Mouse (Mus musculus): ENCODE measurements around the gene Rnase10. TPM values are rescaled to one million over a fixed set of nuclear protein-coding genes. Genes with fewer than 3 reads are reported as not detected.
"Not testable (repeated sequence)": the region's sequence is repeated elsewhere in the genome, so short reads cannot be mapped to it uniquely, and the experiment has no call there.

Rnase10 gene
- polyA plus RNA-seq, 1 experiment from 2014 or later, result 0.07 TPM

DNA sequence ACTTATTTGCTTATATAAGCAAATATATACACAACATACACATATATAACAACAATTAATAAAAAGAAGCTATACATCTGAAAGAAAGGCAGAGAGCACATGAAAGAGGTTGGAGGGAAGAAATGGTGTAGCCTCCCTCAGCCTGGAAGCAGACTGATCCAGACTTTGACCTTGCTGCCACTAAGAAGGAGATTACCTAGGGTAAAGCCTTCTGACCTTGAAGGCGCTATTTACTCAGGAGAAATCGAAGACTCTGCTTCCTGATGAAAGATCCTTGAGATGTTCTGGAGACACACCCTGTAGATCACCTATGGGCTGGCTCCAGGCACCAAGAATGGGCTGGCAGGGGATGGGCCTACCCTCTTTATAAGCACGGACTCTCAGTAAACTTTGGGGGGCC is 7.2 kb downstream of the Rnase10 start:
- not testable (repeated sequence) for H3K4me1 ChIP-seq (replicated peaks); H3K27ac ChIP-seq (replicated peaks); H3K27me3 ChIP-seq; H3K9me3 ChIP-seq (replicated peaks); H3K9ac ChIP-seq; ATAC-seq (ENCODE audit: insufficient read depth); H3K4me3 ChIP-seq (replicated peaks); H3K36me3 ChIP-seq (replicated peaks); H3K4me2 ChIP-seq
- 56% methylated on average over 3 of the region's 3 CpGs for WGBS (ENCODE audit: insufficient replicate concordance)

DNA sequence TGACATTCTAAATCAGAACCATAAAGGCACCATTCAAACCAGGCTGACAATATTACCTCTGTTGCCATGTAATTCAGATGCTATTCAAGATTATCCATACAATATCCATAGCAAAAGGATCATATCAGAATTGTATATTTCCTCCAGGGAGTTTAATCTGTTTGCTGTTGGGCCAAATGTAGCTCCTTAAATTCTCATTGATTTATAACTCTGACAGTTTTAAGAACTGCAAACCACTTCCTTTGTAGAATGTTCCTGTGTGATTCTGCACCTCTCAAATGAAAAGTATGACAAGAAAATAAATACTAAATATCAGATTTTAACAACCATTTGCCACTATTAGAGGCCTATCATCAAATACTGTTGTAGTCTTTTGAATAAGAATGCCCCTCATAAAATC is 8.2 kb downstream of the Rnase10 start:
- H3K9ac ChIP-seq, result no peak overlapping the region
- H3K9me3 ChIP-seq (replicated peaks), result no peaks in the 10 kb centered on the region
- H3K27ac ChIP-seq (replicated peaks), result no peak overlapping the region
- no peak overlapping the region for H3K4me3 ChIP-seq (replicated peaks)
- no peak for ATAC-seq (ENCODE audit: insufficient read depth)
- no peaks in the 10 kb centered on the region for H3K36me3 ChIP-seq (replicated peaks)
- H3K4me2 ChIP-seq, result no peak overlapping the region
- H3K27me3 ChIP-seq, result no peaks in the 10 kb centered on the region
- H3K4me1 ChIP-seq (replicated peaks), result no peaks in the 10 kb centered on the region

DNA sequence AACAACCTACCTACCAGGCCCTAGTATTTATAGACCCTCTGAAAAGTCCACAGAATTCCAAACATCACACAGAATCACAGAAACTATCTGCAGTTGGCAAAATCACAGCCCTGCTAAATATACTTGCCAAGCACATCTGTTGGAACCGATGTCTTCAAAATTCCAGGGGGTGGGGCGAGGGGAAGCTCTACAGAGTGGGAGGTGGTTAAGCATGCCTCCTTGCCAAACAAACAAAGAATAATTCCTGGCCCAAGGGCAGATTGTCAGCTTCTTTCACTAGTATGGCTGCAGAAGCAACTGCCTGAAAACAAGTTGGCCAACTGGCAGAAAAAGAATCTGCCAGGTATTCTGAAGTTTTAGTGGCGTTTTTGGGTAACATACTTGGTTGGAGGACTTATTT is 9.7 kb downstream of the Rnase10 start:
- H3K9ac ChIP-seq, result no peak overlapping the region
- ATAC-seq (ENCODE audit: insufficient read depth), result no peak
- H3K4me2 ChIP-seq, result no peak overlapping the region

DNA sequence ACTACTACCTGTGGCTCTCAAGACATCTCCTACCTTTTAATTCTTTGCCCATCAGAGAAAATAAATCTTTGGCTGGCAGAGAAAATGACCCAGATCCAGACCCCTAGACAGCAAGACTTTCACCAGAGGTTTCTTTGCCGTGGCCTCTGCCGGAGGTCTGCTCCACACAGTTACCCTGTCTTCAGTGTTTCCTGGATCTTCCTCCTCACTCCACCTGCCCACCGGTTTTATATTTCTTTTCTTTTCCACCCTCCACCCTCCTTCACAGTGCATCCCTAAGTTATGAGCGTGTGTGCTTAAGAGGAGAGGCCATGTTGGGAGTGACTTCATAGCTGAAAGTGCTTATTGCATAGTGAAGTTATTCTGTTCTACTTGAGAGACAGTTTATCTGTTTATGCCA is 15.9 kb downstream of the Rnase10 start:
- no peaks in the 10 kb centered on the region for H3K36me3 ChIP-seq (replicated peaks)
- H3K4me2 ChIP-seq, result no peak overlapping the region
- H3K4me1 ChIP-seq (replicated peaks), result no peaks in the 10 kb centered on the region
- no peak overlapping the region for H3K4me3 ChIP-seq (replicated peaks)
- H3K27me3 ChIP-seq, result no peaks in the 10 kb centered on the region
- H3K27ac ChIP-seq (replicated peaks), result no peak overlapping the region
- no peak overlapping the region for H3K9ac ChIP-seq
- no peaks in the 10 kb centered on the region for H3K9me3 ChIP-seq (replicated peaks)
- ATAC-seq (ENCODE audit: insufficient read depth), result no peak
- whole genome bisulfite sequencing (ENCODE audit: insufficient replicate concordance), result 68% methylated on average over 4 of the region's 4 CpGs

More for the DNA sequence above, 9.7 kb downstream of the Rnase10 start:
- whole genome bisulfite sequencing (ENCODE audit: insufficient replicate concordance), result 59% methylated on average over 3 of the region's 3 CpGs
- H3K27me3 ChIP-seq, result no peaks in the 10 kb centered on the region
- no peaks in the 10 kb centered on the region for H3K9me3 ChIP-seq (replicated peaks)
- no peaks in the 10 kb centered on the region for H3K36me3 ChIP-seq (replicated peaks)
- no peak overlapping the region for H3K4me3 ChIP-seq (replicated peaks)
- H3K27ac ChIP-seq (replicated peaks), result no peak overlapping the region
- no peaks in the 10 kb centered on the region for H3K4me1 ChIP-seq (replicated peaks)

DNA sequence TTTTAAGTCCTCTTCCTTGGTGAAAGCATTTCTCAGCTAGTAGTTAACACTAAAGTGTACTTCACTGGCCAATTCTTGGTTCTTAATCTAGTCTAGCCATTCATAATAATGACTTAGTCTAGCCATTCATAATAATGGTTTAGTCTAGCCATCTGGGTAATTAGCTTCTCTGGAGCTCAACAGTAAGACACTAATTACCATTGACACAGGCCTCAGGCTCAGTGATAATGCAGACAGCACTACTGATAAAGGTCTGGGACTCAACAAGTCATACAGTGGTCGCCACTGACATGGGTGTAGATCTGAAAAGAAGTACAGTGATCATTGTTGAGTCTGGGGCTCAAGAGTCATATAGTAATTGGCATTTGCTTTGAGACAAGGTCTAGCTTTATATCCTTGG is 17.3 kb downstream of the Rnase10 start:
- ATAC-seq (ENCODE audit: insufficient read depth), result no peak
- WGBS (ENCODE audit: insufficient replicate concordance), result 26% methylated on average over 1 of the region's 1 CpGs
- Histone ChIP-seq H3K9me3 (replicated peaks) (no peaks in the 10 kb centered on the region), H3K4me2 (no peak overlapping the region), H3K4me1 (replicated peaks) (no peaks in the 10 kb centered on the region), H3K9ac (no peak overlapping the region), H3K27ac (replicated peaks) (no peak overlapping the region), H3K27me3 (no peaks in the 10 kb centered on the region), H3K36me3 (replicated peaks) (no peaks in the 10 kb centered on the region), H3K4me3 (replicated peaks) (no peak overlapping the region)

DNA sequence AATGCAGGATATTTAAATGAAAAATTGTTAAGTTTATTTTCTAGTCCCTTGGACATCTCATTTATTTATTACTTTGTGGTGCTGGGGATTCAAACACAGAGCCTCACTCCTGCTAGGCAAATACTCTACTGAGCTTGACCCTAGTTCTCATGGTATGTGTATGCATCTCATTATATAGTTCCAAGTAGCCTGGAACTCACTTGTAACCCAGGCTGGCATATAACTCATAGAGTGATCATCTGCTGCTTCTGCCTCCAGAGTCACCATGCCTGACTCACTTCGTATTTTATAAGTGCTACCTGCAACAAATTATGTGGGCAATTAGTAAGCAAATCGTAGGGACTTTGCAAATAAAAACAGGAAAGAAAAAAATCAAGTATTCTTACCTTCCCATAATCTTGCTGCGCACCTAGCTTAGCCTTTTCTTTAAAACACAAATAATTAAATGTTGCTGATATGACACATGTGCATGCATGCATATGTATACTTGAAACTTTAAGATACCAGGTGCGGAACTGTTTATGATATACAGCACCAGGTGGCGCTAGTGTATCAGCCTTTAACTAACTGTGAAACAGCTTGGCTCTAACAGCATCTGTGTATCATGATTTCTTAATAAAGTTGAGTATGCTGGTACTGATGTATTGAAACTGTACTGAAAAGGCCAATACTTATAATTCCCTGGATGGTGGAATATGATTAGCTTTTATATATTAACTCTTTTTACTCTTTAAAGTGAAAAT is 19.0 kb downstream of the Rnase10 start:
- Histone ChIP-seq H3K9ac (no peak overlapping the region), H3K4me2 (no peak overlapping the region), H3K4me3 (replicated peaks) (no peak overlapping the region), H3K9me3 (replicated peaks) (no peaks in the 10 kb centered on the region), H3K36me3 (replicated peaks) (no peaks in the 10 kb centered on the region), H3K27me3 (no peaks in the 10 kb centered on the region), H3K4me1 (replicated peaks) (no peaks in the 10 kb centered on the region), H3K27ac (replicated peaks) (no peak overlapping the region)
- WGBS (ENCODE audit: insufficient replicate concordance), result 27% methylated on average over 5 of the region's 5 CpGs
- no peak for ATAC-seq (ENCODE audit: insufficient read depth)

DNA sequence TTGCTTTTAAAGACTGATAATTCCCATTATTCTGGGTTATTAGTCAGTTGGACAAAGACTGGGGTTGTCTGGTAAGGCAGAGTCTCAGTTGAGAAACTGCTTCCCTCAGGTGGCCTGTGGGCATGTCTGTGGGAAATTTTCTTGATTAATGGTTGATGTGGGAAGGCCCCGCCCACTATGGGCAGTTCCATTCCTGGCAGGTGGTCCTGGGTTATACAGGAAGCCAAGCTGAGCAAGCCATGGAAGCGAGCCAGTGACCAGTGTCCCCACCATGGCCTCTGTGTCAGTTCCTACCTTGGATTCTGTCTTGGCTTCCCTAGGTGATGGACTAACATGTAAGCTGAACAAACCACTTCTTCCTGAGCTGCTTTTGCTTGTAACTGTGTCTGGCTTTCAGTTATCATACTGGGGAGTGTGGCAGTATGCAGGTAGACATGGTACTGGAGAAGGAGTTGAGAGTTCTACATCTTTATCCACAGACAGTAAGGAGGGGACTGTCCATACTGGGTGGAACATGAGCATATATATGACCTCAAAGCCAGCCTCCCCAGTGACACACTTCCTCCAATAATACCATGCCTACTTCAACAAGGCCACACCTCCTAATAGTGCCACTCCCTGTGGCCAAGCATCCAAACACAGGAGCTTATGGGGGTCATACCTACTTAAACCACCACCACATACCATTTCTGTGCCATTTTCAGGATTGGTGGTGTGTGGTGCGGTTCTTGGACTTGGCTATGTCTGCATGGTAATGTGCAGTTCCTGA is 20.0 kb downstream of the Rnase10 start:
- Histone ChIP-seq H3K4me2 (no peak overlapping the region), H3K9me3 (replicated peaks) (no peaks in the 10 kb centered on the region), H3K27me3 (no peaks in the 10 kb centered on the region), H3K27ac (replicated peaks) (no peak overlapping the region), H3K36me3 (replicated peaks) (no peaks in the 10 kb centered on the region), H3K4me1 (replicated peaks) (no peaks in the 10 kb centered on the region), H3K4me3 (replicated peaks) (no peak overlapping the region), H3K9ac (no peak overlapping the region)
- WGBS (ENCODE audit: insufficient replicate concordance), result 52% methylated on average over 3 of the region's 3 CpGs
- ATAC-seq (ENCODE audit: insufficient read depth), result no peak

DNA sequence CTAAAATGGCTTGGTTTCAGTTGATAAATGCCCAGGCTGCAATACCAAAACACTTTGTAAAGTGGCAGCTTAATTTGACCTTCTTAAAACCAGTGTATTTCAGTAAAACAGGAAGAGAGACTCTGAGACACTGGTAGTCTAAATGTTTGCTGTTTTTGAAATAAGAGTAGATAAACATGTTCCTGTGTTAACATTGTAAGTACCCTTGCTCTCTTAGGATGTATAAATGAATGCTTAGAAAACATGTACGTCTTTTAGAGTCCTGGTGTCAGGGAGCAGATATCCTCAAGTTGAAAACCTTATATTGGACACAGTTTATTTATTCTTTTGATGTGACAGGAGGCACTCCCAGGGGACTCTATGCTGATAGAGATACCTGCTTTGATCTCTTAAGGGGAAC is 27.7 kb downstream of the Rnase10 start:
- 51% methylated on average over 1 of the region's 1 CpGs for WGBS (ENCODE audit: insufficient replicate concordance)
- Histone ChIP-seq H3K36me3 (replicated peaks) (no peaks in the 10 kb centered on the region), H3K4me2 (no peak overlapping the region), H3K4me3 (replicated peaks) (no peak overlapping the region), H3K4me1 (replicated peaks) (no peaks in the 10 kb centered on the region), H3K9me3 (replicated peaks) (no peaks in the 10 kb centered on the region), H3K27ac (replicated peaks) (no peak overlapping the region), H3K27me3 (no peaks in the 10 kb centered on the region), H3K9ac (no peak overlapping the region)
- ATAC-seq (ENCODE audit: insufficient read depth), result no peak

DNA sequence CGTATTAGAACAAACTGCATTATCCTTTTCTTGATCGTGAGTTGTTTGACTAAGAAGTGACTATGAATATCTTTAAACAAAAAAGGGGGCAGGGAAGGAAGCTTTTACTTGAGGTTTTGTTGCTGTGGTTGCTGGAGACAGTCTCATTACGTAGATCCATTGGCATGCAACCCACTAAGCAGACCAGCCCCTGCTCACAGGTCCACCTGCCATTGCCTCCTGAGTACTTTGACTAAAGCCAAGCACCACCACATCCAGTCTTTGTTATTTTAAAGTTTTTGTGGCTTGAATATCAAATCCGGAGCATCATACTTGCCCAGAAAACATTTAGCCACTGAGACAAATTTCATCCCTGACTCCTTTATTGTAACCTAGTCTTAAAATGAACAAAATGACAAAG is 28.7 kb downstream of the Rnase10 start:
- no peak overlapping the region for H3K9ac ChIP-seq
- H3K36me3 ChIP-seq (replicated peaks), result no peaks in the 10 kb centered on the region
- no peaks in the 10 kb centered on the region for H3K27me3 ChIP-seq
- no peaks in the 10 kb centered on the region for H3K9me3 ChIP-seq (replicated peaks)
- H3K4me3 ChIP-seq (replicated peaks), result no peak overlapping the region
- no peaks in the 10 kb centered on the region for H3K4me1 ChIP-seq (replicated peaks)
- no peak for ATAC-seq (ENCODE audit: insufficient read depth)
- WGBS (ENCODE audit: insufficient replicate concordance), result 62% methylated on average over 4 of the region's 4 CpGs
- no peak overlapping the region for H3K27ac ChIP-seq (replicated peaks)
- H3K4me2 ChIP-seq, result no peak overlapping the region

DNA sequence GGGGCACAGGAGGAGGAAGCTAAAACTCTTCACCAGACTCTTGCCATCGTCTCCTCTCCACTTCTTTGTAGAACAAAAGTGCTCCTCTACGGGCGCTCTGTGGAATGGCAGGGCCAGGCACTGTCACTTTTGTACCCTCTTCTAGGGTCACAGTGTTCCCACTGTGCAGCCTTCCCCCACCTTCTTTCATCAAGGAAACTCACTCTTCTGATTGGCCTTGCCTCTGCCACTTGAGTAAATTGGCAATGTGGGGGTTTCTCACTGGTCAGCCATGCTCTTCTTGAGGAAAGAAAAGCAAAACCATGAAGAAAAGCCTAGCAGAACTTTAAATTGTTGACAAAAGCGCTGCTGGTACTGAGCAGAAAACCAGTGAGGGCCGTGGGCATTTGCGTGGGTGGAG is 34.2 kb downstream of the Rnase10 start, which contains the start of gene Rnase9:
Rnase9 (minus strand) TSS at position 101 of the 400 bp plus-strand sequence.
- Histone ChIP-seq H3K36me3 (replicated peaks) (no peaks in the 10 kb centered on the region), H3K4me2 (no peak within 1 kb of the TSS), H3K4me3 (replicated peaks) (no peak within 1 kb of the TSS), H3K4me1 (replicated peaks) (no peaks in the 10 kb centered on the region), H3K27me3 (no peaks in the 10 kb centered on the region), H3K27ac (replicated peaks) (no peak within 1 kb of the TSS), H3K9me3 (replicated peaks) (no peaks in the 10 kb centered on the region), H3K9ac (no peak within 1 kb of the TSS)
- 68% methylated on average over 6 of the region's 6 CpGs for WGBS (ENCODE audit: insufficient replicate concordance)
- ATAC-seq (ENCODE audit: insufficient read depth), result no peak

DNA sequence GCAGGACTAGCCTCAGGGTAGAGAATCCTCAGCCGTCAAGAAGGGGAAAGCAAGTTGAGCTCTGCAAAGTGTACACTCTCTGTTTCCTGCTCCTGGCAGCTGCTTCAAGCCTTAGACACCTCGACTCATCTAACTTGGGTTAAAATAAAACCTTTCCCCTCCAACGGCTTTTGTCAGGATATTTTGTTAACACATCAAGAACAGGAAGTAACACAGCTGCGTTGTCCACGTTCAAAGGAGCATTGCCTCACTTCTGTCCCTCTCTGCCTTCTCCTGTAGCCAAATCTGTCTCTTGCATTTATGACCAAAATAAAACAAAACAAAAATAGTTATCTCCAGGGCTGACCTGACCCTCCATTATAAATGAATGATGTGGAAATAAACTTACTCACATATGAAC is 40.3 kb downstream of the Rnase10 start:
- no peak for ATAC-seq (ENCODE audit: insufficient read depth)
- Histone ChIP-seq H3K27ac (replicated peaks) (no peak overlapping the region), H3K4me1 (replicated peaks) (no peaks in the 10 kb centered on the region), H3K36me3 (replicated peaks) (no peaks in the 10 kb centered on the region), H3K27me3 (no peaks in the 10 kb centered on the region), H3K4me3 (replicated peaks) (no peak overlapping the region), H3K4me2 (no peak overlapping the region), H3K9me3 (replicated peaks) (no peaks in the 10 kb centered on the region), H3K9ac (no peak overlapping the region)
- 9% methylated on average over 5 of the region's 5 CpGs for WGBS (ENCODE audit: insufficient replicate concordance)
